Mouse (Mus musculus): Measurements from ENCODE around the gene Tmc3. TPM values are rescaled to one million over a fixed set of nuclear protein-coding genes. Genes with fewer than 3 reads are reported as not detected.

Tmc3 gene
- polyA plus RNA-seq, 1 experiment = not detected

GRCm38 (mm10) chr7:83572451-83572850 lies 12.3 kb upstream of the Tmc3 start:
- TF ChIP-seq CTCF (IDR thresholded peaks at IDR 0.05; ENCODE audit: insufficient read depth, low read depth, low read length) (no peak), POLR2A (IDR thresholded peaks at IDR 0.05; ENCODE audit: insufficient read depth, low read depth, low read length) (no peak)
- Histone ChIP-seq H3K27ac (ENCODE audit: insufficient read depth, low read depth, low read length) (no peak overlapping the region), H3K4me3 (ENCODE audit: insufficient read depth, low read depth, low read length) (no peak overlapping the region), H3K4me1 (ENCODE audit: control insufficient read depth, insufficient read depth, low read length) (no peaks in the 10 kb centered on the region)
- WGBS = 84% methylated on average over 2 of the region's 2 CpGs

- no peak overlapping the region for H3K4me3 ChIP-seq (ENCODE audit: insufficient read depth, low read depth, low read length)
- H3K4me1 ChIP-seq (ENCODE audit: control insufficient read depth, insufficient read depth, low read length) = peaks cover 7% of the 10 kb centered on the region; the same call in 1 of the 2 replicates
- 34% methylated on average over 4 of the region's 4 CpGs for WGBS
- TF ChIP-seq POLR2A (IDR thresholded peaks at IDR 0.05; ENCODE audit: insufficient read depth, low read depth, low read length) = no peak
- no peak for TF ChIP-seq CTCF (IDR thresholded peaks at IDR 0.05; ENCODE audit: insufficient read depth, low read depth, low read length)
- H3K27ac ChIP-seq (ENCODE audit: insufficient read depth, low read depth, low read length) = no peak overlapping the region
Observed at GRCm38 (mm10) chr7:83580946-83581345, 3.8 kb upstream of the Tmc3 start.

- TF ChIP-seq POLR2A (IDR thresholded peaks at IDR 0.05; ENCODE audit: insufficient read depth, low read depth, low read length) = no peak
- TF ChIP-seq CTCF (IDR thresholded peaks at IDR 0.05; ENCODE audit: insufficient read depth, low read depth, low read length) = no peak
- Histone ChIP-seq H3K4me1 (ENCODE audit: control insufficient read depth, insufficient read depth, low read length) (peaks cover 3% of the 10 kb centered on the region; the same call in 1 of the 2 replicates), H3K27ac (ENCODE audit: insufficient read depth, low read depth, low read length) (no peak overlapping the region), H3K4me3 (ENCODE audit: insufficient read depth, low read depth, low read length) (no peak overlapping the region)
- 63% methylated on average over 3 of the region's 3 CpGs for WGBS
Observed at GRCm38 (mm10) chr7:83594056-83594455, 9.3 kb downstream of the Tmc3 start.

- 92% methylated on average over 3 of the region's 3 CpGs for WGBS
- Histone ChIP-seq H3K4me3 (ENCODE audit: insufficient read depth, low read depth, low read length) (no peak overlapping the region), H3K27ac (ENCODE audit: insufficient read depth, low read depth, low read length) (no peak overlapping the region), H3K4me1 (ENCODE audit: control insufficient read depth, insufficient read depth, low read length) (peaks cover 3% of the 10 kb centered on the region; the same call in 1 of the 2 replicates)
- no peak for TF ChIP-seq POLR2A (IDR thresholded peaks at IDR 0.05; ENCODE audit: insufficient read depth, low read depth, low read length)
Observed at GRCm38 (mm10) chr7:83597063-83597462, 12.3 kb downstream of the Tmc3 start.

GRCm38 (mm10) chr7:83598997-83599912 lies 14.5 kb downstream of the Tmc3 start:
- no peaks in the 10 kb centered on the region for H3K4me1 ChIP-seq (ENCODE audit: control insufficient read depth, insufficient read depth, low read length)
- 92% methylated on average over 13 of the region's 13 CpGs for WGBS
- H3K27ac ChIP-seq (ENCODE audit: insufficient read depth, low read depth, low read length) = no peak overlapping the region
- no peak for TF ChIP-seq CTCF (IDR thresholded peaks at IDR 0.05; ENCODE audit: insufficient read depth, low read depth, low read length)
- TF ChIP-seq POLR2A (IDR thresholded peaks at IDR 0.05; ENCODE audit: insufficient read depth, low read depth, low read length) = no peak
- no peak overlapping the region for H3K4me3 ChIP-seq (ENCODE audit: insufficient read depth, low read depth, low read length)

GRCm38 (mm10) chr7:83599913-83600286 lies 15.2 kb downstream of the Tmc3 start:
- TF ChIP-seq CTCF (IDR thresholded peaks at IDR 0.05; ENCODE audit: insufficient read depth, low read depth, low read length) (no peak), POLR2A (IDR thresholded peaks at IDR 0.05; ENCODE audit: insufficient read depth, low read depth, low read length) (no peak)
- 61% methylated on average over 8 of the region's 8 CpGs for WGBS
- Histone ChIP-seq H3K27ac (ENCODE audit: insufficient read depth, low read depth, low read length) (no peak overlapping the region), H3K4me1 (ENCODE audit: control insufficient read depth, insufficient read depth, low read length) (no peaks in the 10 kb centered on the region), H3K4me3 (ENCODE audit: insufficient read depth, low read depth, low read length) (no peak overlapping the region)

GRCm38 (mm10) chr7:83604180-83604944 lies 19.6 kb downstream of the Tmc3 start:
- H3K4me3 ChIP-seq (ENCODE audit: insufficient read depth, low read depth, low read length) = no peak overlapping the region
- TF ChIP-seq POLR2A (IDR thresholded peaks at IDR 0.05; ENCODE audit: insufficient read depth, low read depth, low read length) = no peak
- TF ChIP-seq CTCF (IDR thresholded peaks at IDR 0.05; ENCODE audit: insufficient read depth, low read depth, low read length) = no peak
- no peak overlapping the region for H3K27ac ChIP-seq (ENCODE audit: insufficient read depth, low read depth, low read length)
- WGBS = 94% methylated on average over 7 of the region's 7 CpGs
- no peaks in the 10 kb centered on the region for H3K4me1 ChIP-seq (ENCODE audit: control insufficient read depth, insufficient read depth, low read length)

- WGBS = 99% methylated on average over 2 of the region's 2 CpGs
- Histone ChIP-seq H3K4me3 (ENCODE audit: insufficient read depth, low read depth, low read length) (no peak overlapping the region), H3K27ac (ENCODE audit: insufficient read depth, low read depth, low read length) (no peak overlapping the region), H3K4me1 (ENCODE audit: control insufficient read depth, insufficient read depth, low read length) (no peaks in the 10 kb centered on the region)
- TF ChIP-seq POLR2A (IDR thresholded peaks at IDR 0.05; ENCODE audit: insufficient read depth, low read depth, low read length) (no peak), CTCF (IDR thresholded peaks at IDR 0.05; ENCODE audit: insufficient read depth, low read depth, low read length) (no peak)
Observed at GRCm38 (mm10) chr7:83606796-83607195, 22.1 kb downstream of the Tmc3 start.

- Histone ChIP-seq H3K4me3 (ENCODE audit: insufficient read depth, low read depth, low read length) (no peak overlapping the region), H3K27ac (ENCODE audit: insufficient read depth, low read depth, low read length) (no peak overlapping the region), H3K4me1 (ENCODE audit: control insufficient read depth, insufficient read depth, low read length) (no peaks in the 10 kb centered on the region)
- 96% methylated on average over 4 of the region's 4 CpGs for WGBS
- TF ChIP-seq CTCF (IDR thresholded peaks at IDR 0.05; ENCODE audit: insufficient read depth, low read depth, low read length) = no peak
- no peak for TF ChIP-seq POLR2A (IDR thresholded peaks at IDR 0.05; ENCODE audit: insufficient read depth, low read depth, low read length)
Observed at GRCm38 (mm10) chr7:83609891-83610290, 25.2 kb downstream of the Tmc3 start.

Data from olfactory bulb, adult 2 months (tissue).